Mouse (Mus musculus) embryonic fibroblast, embryonic 13.5 days (primary cell): Measurements from ENCODE around the gene Gm20388.

Experiments
- CTCF ChIP-seq: IDR thresholded peaks from 2 replicates; pipeline ENCODE4 v1.5.1; 2011; ENCODE audit warnings: mild to moderate bottlenecking, control low read depth, low read length, moderate library complexity, borderline replicate concordance; ENCODE audit not compliant: insufficient read depth
- POLR2A ChIP-seq: IDR thresholded peaks from 2 replicates; pipeline ENCODE4 v1.6.1; 2011; ENCODE audit warnings: low read depth, mild to moderate bottlenecking, control low read depth, low read length, moderate library complexity

GRCm38 (mm10) chr8:123700399-123701070 is 3789.9 kb downstream of the Gm20388 start:
- TF ChIP-seq CTCF (no peak), POLR2A (no peak)
